Mouse (Mus musculus) large intestine, adult 2 months (tissue): ENCODE data around the gene Mrps34. TPM values are rescaled to one million over a fixed set of nuclear protein-coding genes. Genes with fewer than 3 reads are reported as not detected.
"Not testable (repeated sequence)": the region's sequence is repeated elsewhere in the genome, so short reads cannot be mapped to it uniquely, and the experiment has no call there.

Experiments used
- DNase-seq: peaks from one replicate; pipeline ENCODE4 v3.0.0-alpha.2; 2012; ENCODE audit warnings: low read depth, low spot score
- WGBS: fragments of 180-500 bp; shearing (Covaris S2); methylation state at CpG from one replicate; pipeline ENCODE4 v1.1.7; 2018; 5-methylcytosine and 5-hydroxymethylcytosine counted together
- polyA plus RNA-seq: library from polyadenylated mRNA; depleted of rRNA; stranded (reverse); fragments of >200 nt; gene quantifications from 2 replicates; pipeline ENCODE4 v1.2.3, GENCODE M21; 2012; rRNA removed

Mrps34 gene
- polyA plus RNA-seq, 1 experiment: 119 TPM

DNA sequence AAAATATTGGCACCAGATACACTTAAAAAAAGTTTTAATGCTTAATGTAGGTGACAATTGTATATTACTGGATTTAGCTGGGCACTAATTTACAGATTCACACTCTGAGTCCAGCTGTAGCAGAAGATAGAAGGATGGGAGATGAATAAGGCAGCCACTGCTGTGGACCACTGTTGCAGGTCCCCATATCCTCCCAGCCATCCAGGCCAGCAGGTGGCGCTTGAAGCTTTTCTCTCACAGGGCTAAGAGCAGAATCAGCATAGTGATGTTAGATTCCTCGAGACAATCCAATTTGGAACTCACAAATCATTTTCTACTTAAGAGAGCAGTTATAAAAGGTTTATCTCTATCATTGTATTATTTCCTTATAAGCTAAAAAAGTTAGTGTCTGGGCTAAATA lies 47.5 kb downstream of the Mrps34 start:
- 1% methylated on average over 2 of the region's 2 CpGs for WGBS
- DNase-seq: not testable (repeated sequence)

DNA sequence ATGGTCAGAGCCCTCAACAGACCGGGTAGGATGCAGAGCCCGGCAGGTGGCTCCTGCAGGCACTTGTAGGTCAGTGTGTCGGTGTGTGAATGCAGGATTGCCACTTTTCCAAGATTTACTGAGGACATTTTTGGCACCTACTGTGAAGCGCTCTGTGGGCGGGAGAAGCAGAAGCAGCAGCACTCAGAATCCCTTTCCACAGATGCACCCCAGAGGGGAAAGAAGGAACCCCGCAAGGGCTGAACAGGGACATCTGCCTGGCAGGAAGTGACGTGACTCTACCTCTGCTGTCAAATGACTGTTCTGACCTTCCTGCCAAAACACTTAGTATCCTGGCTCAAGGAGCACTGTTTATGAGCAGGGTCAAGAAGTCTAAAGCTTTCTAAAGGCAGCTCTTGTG lies 48.1 kb downstream of the Mrps34 start:
- WGBS: 86% methylated on average over 7 of the region's 7 CpGs
- no peak for DNase-seq

DNA sequence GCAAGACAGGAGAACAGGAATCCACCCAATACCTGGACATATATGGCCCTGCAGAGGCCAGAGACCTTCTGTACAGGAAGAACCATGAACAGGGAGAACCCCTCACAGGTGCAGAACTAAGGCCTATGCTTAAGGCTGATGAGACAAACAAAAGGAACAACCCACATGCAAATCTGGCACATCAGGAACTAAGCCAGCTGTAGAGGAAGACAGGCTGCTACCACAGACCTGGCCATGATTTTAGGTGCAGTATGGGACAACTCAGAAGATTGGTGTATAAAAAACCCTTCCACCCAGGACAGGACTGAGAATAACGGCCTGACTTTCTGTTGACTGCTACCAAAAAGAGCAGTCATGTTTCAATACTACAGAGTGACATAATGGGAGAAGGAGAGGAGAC lies 48.7 kb downstream of the Mrps34 start:
- not testable (repeated sequence) for DNase-seq
- WGBS: 85% methylated on average over 1 of the region's 1 CpGs

Other genes with a start within 250 kb of the Mrps34 start
- 30.0 and 37.4 TPM in 2 replicates for gene Slc9a3r2, start 244.8 kb upstream of the Mrps34 start, polyA plus RNA-seq
- gene Npw, start 236.7 kb upstream of the Mrps34 start, polyA plus RNA-seq: not detected in 2 replicates
- gene Zfp598, start 225.4 kb upstream of the Mrps34 start, polyA plus RNA-seq: 52.1 and 78.3 TPM in 2 replicates
- 1.8 and 2.7 TPM in 2 replicates for gene Syngr3, start 205.2 kb upstream of the Mrps34 start, polyA plus RNA-seq
- 22.8 and 22.9 TPM in 2 replicates for gene Gfer, start 199.0 kb upstream of the Mrps34 start, polyA plus RNA-seq
- gene Noxo1, start 198.9 kb upstream of the Mrps34 start, polyA plus RNA-seq: 181 and 212 TPM in 2 replicates
- 46.1 and 51.7 TPM in 2 replicates for gene Tbl3, start 187.5 kb upstream of the Mrps34 start, polyA plus RNA-seq
- gene Rnf151, start 177.1 kb upstream of the Mrps34 start, polyA plus RNA-seq: 0.12 and 0.35 TPM in 2 replicates
- 3,715 and 4,974 TPM in 2 replicates for gene Rps2, start 177.0 kb upstream of the Mrps34 start, polyA plus RNA-seq
- 371 and 397 TPM in 2 replicates for gene Ndufb10, start 170.6 kb upstream of the Mrps34 start, polyA plus RNA-seq
- gene Rpl3l, start 167.3 kb upstream of the Mrps34 start, polyA plus RNA-seq: 0.10 and 0.22 TPM in 2 replicates
- gene Msrb1, start 158.5 kb upstream of the Mrps34 start, polyA plus RNA-seq: 96.0 and 103 TPM in 2 replicates
- 0.98 and 1.7 TPM in 2 replicates for gene Hs3st6, start 142.1 kb upstream of the Mrps34 start, polyA plus RNA-seq
- gene Meiob, start 90.8 kb upstream of the Mrps34 start, polyA plus RNA-seq: 0.05 TPM in 1 of 2 replicates, not detected in the other
- gene Hagh, start 55.0 kb upstream of the Mrps34 start, polyA plus RNA-seq: 105 and 239 TPM in 2 replicates
- gene Fahd1, start 44.8 kb upstream of the Mrps34 start, polyA plus RNA-seq: 54.7 and 121 TPM in 2 replicates
- 1.1 and 1.4 TPM in 2 replicates for gene Igfals, start 29.1 kb upstream of the Mrps34 start, polyA plus RNA-seq
- gene Nubp2, start 8.8 kb upstream of the Mrps34 start, polyA plus RNA-seq: 37.3 and 41.3 TPM in 2 replicates
- gene Spsb3, start 8.5 kb upstream of the Mrps34 start, polyA plus RNA-seq: 57.4 and 70.5 TPM in 2 replicates
- 21.6 and 34.0 TPM in 2 replicates for gene Eme2, start within 50 bp of the Mrps34 start, polyA plus RNA-seq
- 61.2 and 62.9 TPM in 2 replicates for gene Nme3, start 1.4 kb downstream of the Mrps34 start, polyA plus RNA-seq
- 41.0 and 69.6 TPM in 2 replicates for gene Mapk8ip3, start 41.9 kb downstream of the Mrps34 start, polyA plus RNA-seq
- 35.4 and 42.4 TPM in 2 replicates for gene Jpt2, start 65.6 kb downstream of the Mrps34 start, polyA plus RNA-seq
- 8.0 and 15.1 TPM in 2 replicates for gene Cramp1l, start 120.7 kb downstream of the Mrps34 start, polyA plus RNA-seq
- gene Ift140, start 121.0 kb downstream of the Mrps34 start, polyA plus RNA-seq: 7.8 and 9.4 TPM in 2 replicates
- gene Tmem204, start 188.5 kb downstream of the Mrps34 start, polyA plus RNA-seq: 16.7 and 18.5 TPM in 2 replicates
- 9.4 and 12.2 TPM in 2 replicates for gene Telo2, start 220.9 kb downstream of the Mrps34 start, polyA plus RNA-seq
- gene Ptx4, start 225.6 kb downstream of the Mrps34 start, polyA plus RNA-seq: 0.07 and 0.10 TPM in 2 replicates
- 17.1 and 21.7 TPM in 2 replicates for gene Clcn7, start 238.3 kb downstream of the Mrps34 start, polyA plus RNA-seq